Mouse (Mus musculus) T-cell, adult 2 months (primary cell): ENCODE results near the gene Tmem198b.

Experiments used
- DNase-seq: peaks from one replicate; pipeline ENCODE4 v3.0.0; 2022; ENCODE audit warnings: low spot score

Gene Tmem198b

DNA sequence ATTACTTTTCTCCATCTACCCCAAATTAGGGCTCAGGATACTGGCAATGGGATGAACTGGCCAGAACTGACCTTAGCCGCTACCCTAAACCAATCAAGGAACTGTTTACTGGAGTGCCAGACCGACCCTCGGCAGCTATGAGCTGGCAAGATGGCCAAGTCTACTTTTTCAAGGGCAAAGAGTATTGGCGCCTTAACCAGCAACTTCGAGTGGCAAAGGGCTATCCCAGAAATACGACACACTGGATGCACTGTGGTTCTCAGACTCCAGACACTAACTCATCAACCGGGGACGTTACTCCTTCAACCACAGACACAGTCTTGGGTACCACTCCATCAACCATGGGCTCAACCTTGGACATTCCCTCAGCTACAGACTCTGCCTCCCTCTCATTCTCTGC is 5.5 kb downstream of the Tmem198b start:
- DNase-seq, result no peak

DNA sequence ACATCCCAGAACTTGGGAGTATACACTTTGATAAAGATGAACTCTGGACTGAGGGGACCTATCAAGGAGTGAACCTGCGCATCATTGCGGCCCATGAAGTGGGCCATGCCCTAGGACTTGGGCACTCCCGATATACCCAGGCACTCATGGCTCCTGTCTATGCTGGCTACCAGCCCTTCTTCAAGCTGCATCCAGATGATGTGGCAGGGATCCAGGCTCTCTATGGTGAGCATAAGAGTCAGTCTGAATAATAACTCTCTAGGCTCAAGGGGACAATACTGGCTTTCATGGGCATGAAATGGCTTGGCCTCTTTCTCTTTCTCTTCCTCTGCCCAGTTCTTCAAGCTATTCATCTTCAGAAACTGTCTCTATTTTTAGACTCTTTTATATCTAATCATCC is 8.6 kb downstream of the Tmem198b start:
- no peak for DNase-seq

DNA sequence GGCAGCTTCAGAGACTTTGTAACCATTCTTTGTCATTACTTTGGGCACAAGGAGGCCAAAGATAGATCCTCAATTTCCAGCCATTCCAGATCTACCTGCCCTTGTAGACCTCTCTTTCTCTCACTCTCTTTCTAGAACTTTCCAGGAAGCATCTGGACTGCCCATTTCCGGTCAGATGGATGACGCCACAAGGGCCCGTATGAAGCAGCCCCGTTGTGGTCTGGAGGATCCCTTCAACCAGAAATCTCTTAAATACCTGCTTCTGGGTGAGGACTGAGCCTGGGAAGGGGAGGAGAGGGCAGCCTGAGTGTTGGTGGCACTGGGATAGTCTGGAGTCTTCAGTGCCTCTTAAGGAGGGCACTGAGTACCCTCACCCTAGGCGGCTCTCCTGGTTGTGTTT is 9.8 kb downstream of the Tmem198b start:
- DNase-seq, result no peak

DNA sequence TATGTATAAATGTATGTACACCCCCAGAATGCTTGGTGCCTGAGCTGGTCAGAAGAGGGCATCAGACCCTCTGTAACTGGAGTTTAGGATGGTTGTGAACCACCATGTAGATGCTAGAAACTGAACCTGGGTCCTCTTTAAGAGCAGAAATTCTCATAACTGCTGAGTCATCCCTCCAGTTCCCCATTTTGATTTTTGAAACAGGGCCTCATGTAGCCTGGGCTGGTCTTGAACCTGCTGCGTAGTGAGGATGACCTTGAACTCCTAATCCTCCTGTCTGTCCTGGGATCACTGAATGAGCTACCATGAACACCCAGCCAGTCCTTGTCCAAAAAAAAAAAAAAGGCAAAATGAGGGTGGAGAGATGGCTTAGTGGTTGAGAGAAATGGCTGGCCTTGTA is 10.9 kb downstream of the Tmem198b start:
- DNase-seq, result no peak

DNA sequence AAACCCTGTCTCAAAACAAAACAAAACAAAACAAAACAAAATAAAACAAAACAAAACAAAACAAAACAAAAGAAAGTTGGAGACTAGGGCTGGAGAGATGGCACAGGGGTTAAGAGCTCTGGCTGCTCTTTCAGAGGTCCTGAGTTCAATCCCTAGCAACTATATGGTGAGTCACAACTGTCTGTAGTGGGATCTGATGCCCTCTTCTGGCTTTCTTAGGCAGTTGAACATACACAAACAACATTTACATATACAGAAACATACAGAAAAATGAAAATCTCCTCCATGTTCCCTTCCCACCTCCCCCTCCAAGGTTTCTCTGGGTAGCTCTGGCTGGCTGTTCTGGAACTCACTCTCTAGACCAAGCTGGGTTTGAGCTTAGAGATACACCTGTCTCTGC is 12.1 kb downstream of the Tmem198b start:
- no peak for DNase-seq

DNA sequence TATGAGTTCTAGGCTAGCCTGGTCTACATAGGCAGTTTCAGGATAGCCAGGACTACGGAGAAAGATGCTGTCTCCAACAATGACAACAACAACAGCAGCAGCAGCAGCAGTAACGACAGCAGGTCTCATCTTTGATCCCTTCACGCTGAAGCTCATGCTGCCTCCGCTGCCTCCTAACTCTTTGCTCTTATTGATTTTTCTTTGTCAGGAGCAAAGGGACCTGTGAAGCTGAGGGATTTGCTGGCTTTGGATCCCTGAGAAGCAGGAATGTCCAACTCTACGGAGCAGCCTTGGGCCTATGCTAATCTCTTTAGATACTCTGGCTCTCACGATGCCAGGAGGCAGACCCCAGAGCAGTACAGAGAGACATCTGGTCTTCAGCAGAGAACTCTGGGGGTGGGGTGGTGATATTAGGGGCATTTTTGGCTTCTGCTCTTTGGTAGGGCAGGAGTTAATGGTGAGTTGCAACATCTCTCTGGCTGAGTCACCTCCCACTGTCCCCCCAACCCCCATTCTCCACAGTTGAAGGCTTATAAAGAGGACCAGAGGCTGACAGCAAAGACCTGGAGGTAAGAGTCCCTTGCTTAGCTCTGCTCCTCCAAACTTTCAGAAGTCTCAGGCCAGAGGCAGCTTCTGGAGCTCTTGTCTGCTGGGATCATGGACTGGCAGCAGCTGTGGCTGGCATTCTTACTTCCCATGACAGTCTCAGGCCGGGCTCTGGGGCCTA is 13.6 kb downstream of the Tmem198b start, which contains the start of gene Mmp19:
Mmp19 (plus strand) TSS at position 513 of the 727 bp plus-strand sequence.
- DNase-seq, result no peak

DNA sequence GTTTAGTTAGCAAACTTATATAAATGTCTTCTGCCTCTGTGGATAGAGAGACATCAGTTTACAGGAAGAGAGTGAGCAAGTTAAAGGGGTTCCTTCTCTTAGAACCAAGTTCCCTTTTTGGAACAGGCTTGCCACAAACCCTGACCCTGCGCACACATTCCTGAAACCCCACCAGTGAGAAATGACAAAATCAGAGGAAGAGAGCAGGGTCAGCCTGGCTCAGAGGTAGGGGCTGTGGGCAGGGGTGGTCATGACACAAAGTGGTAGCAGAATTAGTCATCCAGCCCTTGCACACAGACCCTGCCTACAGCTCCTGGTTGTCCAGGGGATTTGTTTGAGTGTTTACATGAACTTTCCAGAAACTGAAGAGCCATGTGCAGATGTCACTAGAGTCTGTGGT is 24.0 kb downstream of the Tmem198b start:
- DNase-seq, result no peak

DNA sequence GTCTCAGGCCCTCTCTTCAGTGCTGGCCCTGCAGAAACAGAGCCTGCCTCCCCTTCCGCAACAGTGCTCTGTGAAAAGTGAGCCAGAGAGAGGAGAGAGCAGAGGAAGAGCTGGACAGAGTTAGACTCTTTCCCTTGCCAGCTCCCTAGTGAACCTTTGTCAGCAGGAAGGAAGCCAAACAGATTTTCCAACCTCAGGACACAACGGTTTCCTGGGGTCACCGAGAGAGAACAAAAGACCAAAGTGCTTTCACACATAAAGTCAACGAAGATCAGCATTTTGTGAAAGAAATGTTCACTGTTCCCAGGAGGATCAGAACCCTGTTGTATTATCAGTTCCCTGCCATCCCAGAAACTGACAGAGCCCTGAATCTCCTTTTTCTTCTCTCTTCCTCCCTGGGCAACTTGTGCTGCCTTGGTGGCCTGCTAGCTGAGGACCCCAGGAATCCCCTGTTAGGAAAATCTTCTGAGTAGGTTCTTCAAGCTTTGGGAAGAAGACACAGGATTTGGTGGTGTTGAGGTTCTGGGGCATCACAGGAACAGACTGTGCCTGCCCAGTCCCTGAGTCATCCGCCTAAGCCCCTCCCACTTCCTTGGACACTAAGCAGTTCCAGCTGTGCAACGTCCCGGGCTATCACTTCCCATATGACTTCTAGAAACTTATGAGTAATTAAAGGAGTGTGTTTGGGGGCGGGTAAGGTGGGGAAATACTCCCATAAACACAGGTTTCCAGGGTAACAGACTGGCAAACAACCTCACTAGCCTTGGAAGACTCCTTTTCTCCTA is 25.0 kb downstream of the Tmem198b start:
- no peak for DNase-seq

DNA sequence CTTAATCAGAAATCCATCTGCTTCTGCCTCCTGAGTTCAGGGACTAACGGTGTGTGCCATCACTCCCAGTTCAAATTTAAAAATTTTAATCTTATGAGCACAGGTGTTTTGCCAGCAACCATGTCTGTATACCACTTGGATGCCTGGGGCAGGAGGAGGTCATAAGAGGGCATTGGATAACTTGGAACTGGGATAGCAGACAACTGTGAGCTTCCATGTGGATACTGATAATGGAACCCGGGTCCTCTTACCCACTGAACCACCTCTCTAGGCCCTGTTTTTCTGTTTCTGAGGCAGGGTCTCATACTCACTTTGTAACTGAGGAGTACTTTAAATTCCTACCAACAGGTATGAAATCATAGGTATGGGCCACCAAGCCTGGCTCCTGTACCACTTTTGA is 25.7 kb downstream of the Tmem198b start:
- no peak for DNase-seq

DNA sequence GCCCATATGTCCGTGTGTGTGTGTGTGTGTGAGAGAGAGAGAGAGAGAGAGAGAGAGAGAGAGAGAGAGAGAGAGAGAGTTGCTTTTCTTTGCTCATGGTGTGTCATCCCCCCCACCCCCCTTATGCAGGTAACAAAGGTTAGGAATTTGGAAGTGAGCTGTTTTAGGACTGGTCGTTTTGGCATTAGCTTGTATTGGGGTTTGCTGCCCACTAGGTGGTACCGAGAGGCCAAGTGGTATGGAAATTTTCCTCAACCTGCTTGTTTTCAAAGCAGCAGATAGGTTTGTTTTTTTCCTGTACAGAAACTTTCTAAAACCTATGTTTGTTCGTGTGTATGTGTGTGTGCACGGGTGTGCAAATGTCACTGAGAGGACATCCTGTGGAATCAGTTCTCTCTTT is 30.5 kb downstream of the Tmem198b start:
- no peak for DNase-seq

DNA sequence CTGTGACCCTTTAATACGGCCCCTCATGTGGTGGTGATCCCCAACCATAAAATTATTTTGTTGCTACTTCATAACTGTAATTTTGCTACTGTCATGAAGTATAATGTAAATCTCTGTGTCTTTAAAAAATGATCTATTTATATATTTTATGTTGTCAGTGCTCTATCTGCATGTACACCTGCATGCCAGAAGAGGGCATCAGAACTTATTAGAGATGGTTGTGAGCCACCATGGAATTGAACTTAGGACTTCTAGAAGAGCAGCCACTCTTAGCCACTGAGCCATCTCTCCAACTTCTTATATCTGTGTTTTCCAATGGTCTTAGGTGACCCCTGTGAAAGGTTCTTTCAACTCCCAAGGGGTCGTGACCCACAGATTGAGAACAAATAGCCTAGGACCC is 31.3 kb downstream of the Tmem198b start:
- DNase-seq, result peak; percentile 23
